Mouse (Mus musculus) heart, embryonic 10.5 days (tissue): ENCODE measurements around the gene Rnf8. TPM values are rescaled to one million over a fixed set of nuclear protein-coding genes. Genes with fewer than 3 reads are reported as not detected.

Source experiments
- DNase-seq: peaks from one replicate; pipeline ENCODE4 v3.0.0-alpha.2; 2017; ENCODE audit warnings: low spot score
- H3K27ac ChIP-seq: fragments of 300-500 bp; sonication (generic); 2 replicates; pipeline ENCODE4 v1.5.1; 2016; ENCODE audit warnings: mild to moderate bottlenecking
- H3K27me3 ChIP-seq: fragments of 300-500 bp; sonication (generic); 2 replicates; pipeline ENCODE4 v1.6.1; 2016; ENCODE audit warnings: mild to moderate bottlenecking; ENCODE audit not compliant: poor library complexity, insufficient read depth, severe bottlenecking
- H3K36me3 ChIP-seq: fragments of 300-500 bp; sonication (generic); 2 replicates; pipeline ENCODE4 v1.6.1; 2016; ENCODE audit warnings: mild to moderate bottlenecking, moderate library complexity
- H3K4me1 ChIP-seq: fragments of 300-500 bp; sonication (generic); 2 replicates; pipeline ENCODE4 v1.6.1; 2016; ENCODE audit warnings: mild to moderate bottlenecking
- H3K4me3 ChIP-seq: fragments of 300-500 bp; sonication (generic); 2 replicates; pipeline ENCODE4 v1.5.1; 2016; ENCODE audit warnings: mild to moderate bottlenecking, moderate library complexity
- H3K9me3 ChIP-seq: fragments of 300-500 bp; sonication (generic); 2 replicates; pipeline ENCODE4 v1.6.1; 2016; ENCODE audit warnings: mild to moderate bottlenecking, moderate library complexity
- WGBS: fragments of 180-500 bp; shearing (Covaris S2); methylation state at CpG from one replicate; pipeline ENCODE4 v1.1.7; 2016; 5-methylcytosine and 5-hydroxymethylcytosine counted together
- polyA plus RNA-seq: library from polyadenylated mRNA; unstranded; fragments of >200 nt; fragmentation: Nextera tagmentation; extraction: Ambion mirVana; gene quantifications from 2 replicates; pipeline ENCODE4 v1.2.1, GENCODE M21; 2016

The Rnf8 gene
- 70.9 and 85.7 TPM in 2 replicates for polyA plus RNA-seq

GRCm38 (mm10) chr17:29614115-29615023 lies at the start of gene Rnf8, which contains the start of gene Gm28043:
TSS of gene Rnf8 (plus strand) at chr17:29614790.
TSS of gene Gm28043 (plus strand) at chr17:29614876.
- no peaks in the 10 kb centered on the region for H3K9me3 ChIP-seq
- H3K27me3 ChIP-seq, result no peaks in the 10 kb centered on the region
- peak within 1 kb of the TSS; percentile 98 for H3K4me3 ChIP-seq
- H3K36me3 ChIP-seq, result peaks cover 14% of the 10 kb centered on the region
- H3K27ac ChIP-seq, result peak within 1 kb of the TSS; percentile 98
- H3K4me1 ChIP-seq, result peaks cover 35% of the 10 kb centered on the region
- 2% methylated on average over 52 of the region's 52 CpGs for WGBS
- DNase-seq, result peak; percentile 96

GRCm38 (mm10) chr17:29565521-29565920 lies 49.1 kb upstream of the Rnf8 start:
- no peaks in the 10 kb centered on the region for H3K9me3 ChIP-seq
- no peak overlapping the region for H3K27ac ChIP-seq
- no peak overlapping the region for H3K4me3 ChIP-seq
- WGBS, result 97% methylated on average over 5 of the region's 5 CpGs
- no peak for DNase-seq
- no peaks in the 10 kb centered on the region for H3K4me1 ChIP-seq
- no peaks in the 10 kb centered on the region for H3K27me3 ChIP-seq
- H3K36me3 ChIP-seq, result peaks cover 56% of the 10 kb centered on the region

- WGBS, result 90% methylated on average over 15 of the region's 15 CpGs
- Histone ChIP-seq H3K27me3 (no peaks in the 10 kb centered on the region), H3K9me3 (no peaks in the 10 kb centered on the region), H3K4me3 (no peak overlapping the region), H3K27ac (no peak overlapping the region), H3K36me3 (peaks cover 85% of the 10 kb centered on the region), H3K4me1 (no peaks in the 10 kb centered on the region)
- DNase-seq, result no peak
Measured at GRCm38 (mm10) chr17:29568435-29568834, 46.2 kb upstream of the Rnf8 start.

GRCm38 (mm10) chr17:29569831-29570230 lies 44.8 kb upstream of the Rnf8 start:
- 88% methylated on average over 6 of the region's 6 CpGs for WGBS
- no peak for DNase-seq
- Histone ChIP-seq H3K27me3 (no peaks in the 10 kb centered on the region), H3K9me3 (no peaks in the 10 kb centered on the region), H3K4me1 (peaks cover 3% of the 10 kb centered on the region; the same call in 1 of the 2 replicates), H3K36me3 (peaks cover 86% of the 10 kb centered on the region), H3K4me3 (no peak overlapping the region), H3K27ac (no peak overlapping the region)

GRCm38 (mm10) chr17:29579579-29580126 lies 34.9 kb upstream of the Rnf8 start:
- DNase-seq, result no peak
- no peaks in the 10 kb centered on the region for H3K9me3 ChIP-seq
- peaks cover 14% of the 10 kb centered on the region; the same call in 1 of the 2 replicates for H3K4me1 ChIP-seq
- H3K27me3 ChIP-seq, result no peaks in the 10 kb centered on the region
- H3K27ac ChIP-seq, result no peak overlapping the region
- no peak overlapping the region for H3K4me3 ChIP-seq
- peaks cover 88% of the 10 kb centered on the region for H3K36me3 ChIP-seq
- WGBS, result 86% methylated on average over 4 of the region's 4 CpGs

GRCm38 (mm10) chr17:29583569-29583968 lies 31.0 kb upstream of the Rnf8 start:
- no peak overlapping the region for H3K4me3 ChIP-seq
- H3K4me1 ChIP-seq, result peaks cover 8% of the 10 kb centered on the region
- no peak for DNase-seq
- H3K9me3 ChIP-seq, result no peaks in the 10 kb centered on the region
- peaks cover 71% of the 10 kb centered on the region for H3K36me3 ChIP-seq
- H3K27ac ChIP-seq, result no peak overlapping the region
- no peaks in the 10 kb centered on the region for H3K27me3 ChIP-seq
- WGBS, result 81% methylated on average over 5 of the region's 5 CpGs

GRCm38 (mm10) chr17:29584306-29584705 lies 30.3 kb upstream of the Rnf8 start:
- H3K27me3 ChIP-seq, result no peaks in the 10 kb centered on the region
- DNase-seq, result no peak
- H3K9me3 ChIP-seq, result no peaks in the 10 kb centered on the region
- H3K4me1 ChIP-seq, result peaks cover 14% of the 10 kb centered on the region
- WGBS, result 88% methylated on average over 5 of the region's 5 CpGs
- no peak overlapping the region for H3K4me3 ChIP-seq
- no peak overlapping the region for H3K27ac ChIP-seq
- peaks cover 69% of the 10 kb centered on the region for H3K36me3 ChIP-seq

- WGBS, result 84% methylated on average over 3 of the region's 3 CpGs
- Histone ChIP-seq H3K27ac (no peak overlapping the region), H3K27me3 (no peaks in the 10 kb centered on the region), H3K4me3 (no peak overlapping the region), H3K4me1 (peaks cover 18% of the 10 kb centered on the region), H3K9me3 (no peaks in the 10 kb centered on the region), H3K36me3 (peaks cover 66% of the 10 kb centered on the region)
- no peak for DNase-seq
Measured at GRCm38 (mm10) chr17:29584737-29585136, 29.9 kb upstream of the Rnf8 start.

- no peaks in the 10 kb centered on the region for H3K9me3 ChIP-seq
- H3K27ac ChIP-seq, result no peak overlapping the region
- no peak overlapping the region for H3K4me3 ChIP-seq
- H3K4me1 ChIP-seq, result peaks cover 23% of the 10 kb centered on the region
- peaks cover 61% of the 10 kb centered on the region for H3K36me3 ChIP-seq
- DNase-seq, result no peak
- WGBS, result 85% methylated on average over 6 of the region's 6 CpGs
- no peaks in the 10 kb centered on the region for H3K27me3 ChIP-seq
Measured at GRCm38 (mm10) chr17:29585446-29585845, 29.1 kb upstream of the Rnf8 start.

GRCm38 (mm10) chr17:29586921-29587320 lies 27.7 kb upstream of the Rnf8 start:
- DNase-seq, result no peak
- Histone ChIP-seq H3K9me3 (no peaks in the 10 kb centered on the region), H3K36me3 (peaks cover 52% of the 10 kb centered on the region), H3K27ac (no peak overlapping the region), H3K27me3 (no peaks in the 10 kb centered on the region), H3K4me1 (peaks cover 25% of the 10 kb centered on the region), H3K4me3 (no peak overlapping the region)
- 77% methylated on average over 9 of the region's 9 CpGs for WGBS

- Histone ChIP-seq H3K4me3 (no peak overlapping the region), H3K36me3 (peaks cover 35% of the 10 kb centered on the region), H3K27me3 (no peaks in the 10 kb centered on the region), H3K27ac (peak overlapping the region; percentile 54), H3K9me3 (no peaks in the 10 kb centered on the region), H3K4me1 (peaks cover 25% of the 10 kb centered on the region)
- WGBS, result 62% methylated on average over 11 of the region's 11 CpGs
- DNase-seq, result no peak
Measured at GRCm38 (mm10) chr17:29589221-29589898, 25.2 kb upstream of the Rnf8 start.

- H3K9me3 ChIP-seq, result no peaks in the 10 kb centered on the region
- no peaks in the 10 kb centered on the region for H3K27me3 ChIP-seq
- H3K36me3 ChIP-seq, result peaks cover 56% of the 10 kb centered on the region
Measured at GRCm38 (mm10) chr17:29595891-29596770, 18.5 kb upstream of the Rnf8 start.

More at GRCm38 (mm10) chr17:29595891-29596770, 18.5 kb upstream of the Rnf8 start:
- Histone ChIP-seq H3K4me3 (no peak overlapping the region), H3K27ac (peak overlapping the region; percentile 12; the same call in 1 of the 2 replicates), H3K4me1 (peaks cover 20% of the 10 kb centered on the region)
- no peak for DNase-seq
- WGBS, result 81% methylated on average over 15 of the region's 15 CpGs
